Mouse (Mus musculus) embryonic facial prominence, embryonic 13.5 days (tissue): ENCODE results near the gene Qpctl. TPM values are rescaled to one million over a fixed set of nuclear protein-coding genes. Genes with fewer than 3 reads are reported as not detected.

Experiments used
- ATAC-seq: fragments of 200-750 bp; cut with Nextera tagmentation; 2 replicates; pipeline ENCODE4 v1.8.0; 2017; ENCODE audit warnings: low read depth; ENCODE audit not compliant: insufficient number of reproducible peaks, insufficient read depth, low FRiP score, low TSS enrichment
- H3K27ac ChIP-seq: fragments of 300-500 bp; sonication (generic); 2 replicates; pipeline ENCODE4 v1.5.1; 2015; ENCODE audit warnings: moderate library complexity, mild to moderate bottlenecking, inconsistent platforms
- H3K27me3 ChIP-seq: fragments of 300-500 bp; sonication (generic); 2 replicates; pipeline ENCODE4 v1.6.1; 2015; ENCODE audit warnings: mild to moderate bottlenecking, inconsistent platforms
- H3K36me3 ChIP-seq: fragments of 300-500 bp; sonication (generic); 2 replicates; pipeline ENCODE4 v1.6.1; 2015; ENCODE audit warnings: mild to moderate bottlenecking, inconsistent platforms
- H3K4me1 ChIP-seq: fragments of 300-500 bp; sonication (generic); 2 replicates; pipeline ENCODE4 v1.6.1; 2015; ENCODE audit warnings: inconsistent platforms
- H3K4me2 ChIP-seq: fragments of 300-500 bp; sonication (generic); 2 replicates; pipeline ENCODE4 v1.6.1; 2015; ENCODE audit warnings: moderate library complexity, mild to moderate bottlenecking, inconsistent platforms
- H3K4me3 ChIP-seq: fragments of 300-500 bp; sonication (generic); 2 replicates; pipeline ENCODE4 v1.5.1; 2015; ENCODE audit warnings: mild to moderate bottlenecking, inconsistent platforms
- H3K9ac ChIP-seq: fragments of 300-500 bp; sonication (generic); 2 replicates; pipeline ENCODE4 v1.6.1; 2015; ENCODE audit warnings: mild to moderate bottlenecking, inconsistent platforms
- H3K9me3 ChIP-seq: fragments of 300-500 bp; sonication (generic); 2 replicates; pipeline ENCODE4 v1.6.1; 2016; ENCODE audit warnings: inconsistent platforms
- WGBS: fragments of 180-500 bp; shearing (Covaris S2); methylation state at CpG from one replicate; pipeline ENCODE4 v1.1.7; 2015; ENCODE audit warnings: mixed read lengths; 5-methylcytosine and 5-hydroxymethylcytosine counted together
- polyA plus RNA-seq: library from polyadenylated mRNA; unstranded; fragments of >200 nt; fragmentation: Nextera tagmentation; extraction: Ambion mirVana; gene quantifications from 2 replicates; pipeline ENCODE4 v1.2.1, GENCODE M21; 2015

The Qpctl gene
- polyA plus RNA-seq, 1 experiment from 2014 or later: 15.2 TPM

- Histone ChIP-seq H3K27me3 (peaks cover 7% of the 10 kb centered on the region; the same call in 1 of the 2 replicates), H3K27ac (peak within 1 kb of the TSS; percentile 44; the same call in 1 of the 2 replicates), H3K9ac (peak within 1 kb of the TSS; percentile 85), H3K4me3 (peak within 1 kb of the TSS; percentile 72), H3K9me3 (no peaks in the 10 kb centered on the region; the same call in 1 of the 2 replicates), H3K36me3 (no peaks in the 10 kb centered on the region), H3K4me1 (peaks cover 23% of the 10 kb centered on the region), H3K4me2 (peak within 1 kb of the TSS; percentile 90)
- ATAC-seq: peak; percentile 95
- 2% methylated on average over 34 of the region's 34 CpGs for WGBS
These were observed 29.3 kb downstream of the Qpctl start, which contains the start of gene Fbxo46 for GRCm38 (mm10) chr7:19119631-19120429. TSS of gene Fbxo46 (plus strand) at chr7:19119859.

DNA sequence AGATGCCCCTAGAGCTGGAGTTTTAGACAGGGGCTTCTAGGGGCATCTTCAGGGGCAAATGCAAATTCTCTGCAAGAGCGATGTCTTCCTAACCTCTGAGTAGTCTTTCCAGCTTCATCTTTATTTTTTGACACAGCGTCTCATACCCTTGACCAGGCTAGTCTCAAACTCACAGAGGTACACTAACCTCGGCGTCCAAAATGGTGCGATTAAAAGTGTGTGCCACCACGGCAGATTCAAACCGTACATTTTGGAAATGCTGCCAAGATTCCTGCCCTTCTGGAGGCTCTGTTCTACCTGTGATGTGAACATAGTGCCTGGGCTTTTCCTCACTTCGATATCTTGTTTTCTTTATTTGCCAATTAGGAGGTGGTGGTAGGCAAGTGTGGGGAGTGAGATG lies 30.0 kb downstream of the Qpctl start:
- H3K9ac ChIP-seq: no peak overlapping the region
- 91% methylated on average over 8 of the region's 8 CpGs for WGBS
- no peak overlapping the region for H3K4me3 ChIP-seq
- no peak for ATAC-seq
- no peaks in the 10 kb centered on the region; the same call in 1 of the 2 replicates for H3K9me3 ChIP-seq
- H3K27ac ChIP-seq: no peak overlapping the region
- peaks cover 23% of the 10 kb centered on the region for H3K4me1 ChIP-seq
- no peak overlapping the region for H3K4me2 ChIP-seq
- H3K36me3 ChIP-seq: no peaks in the 10 kb centered on the region
- peaks cover 7% of the 10 kb centered on the region; the same call in 1 of the 2 replicates for H3K27me3 ChIP-seq

GRCm38 (mm10) chr7:19118028-19118771 lies 30.9 kb downstream of the Qpctl start, which contains the start of gene Gm4969:
TSS of gene Gm4969 (minus strand) at chr7:19118368.
- Histone ChIP-seq H3K4me3 (peak within 1 kb of the TSS; percentile 26), H3K27ac (no peak within 1 kb of the TSS), H3K36me3 (no peaks in the 10 kb centered on the region), H3K4me1 (peaks cover 23% of the 10 kb centered on the region), H3K9ac (no peak within 1 kb of the TSS), H3K27me3 (peaks cover 7% of the 10 kb centered on the region; the same call in 1 of the 2 replicates), H3K4me2 (peak within 1 kb of the TSS; percentile 51), H3K9me3 (no peaks in the 10 kb centered on the region; the same call in 1 of the 2 replicates)
- 21% methylated on average over 64 of the region's 64 CpGs for WGBS
- peak; percentile 18; the same call in 1 of the 2 replicates for ATAC-seq

GRCm38 (mm10) chr7:19109565-19109964 lies 39.5 kb downstream of the Qpctl start:
- Histone ChIP-seq H3K27me3 (no peaks in the 10 kb centered on the region), H3K4me2 (no peak overlapping the region), H3K36me3 (no peaks in the 10 kb centered on the region), H3K9ac (no peak overlapping the region), H3K4me3 (no peak overlapping the region), H3K27ac (no peak overlapping the region), H3K9me3 (no peaks in the 10 kb centered on the region), H3K4me1 (no peaks in the 10 kb centered on the region)
- 76% methylated on average over 1 of the region's 1 CpGs for WGBS
- ATAC-seq: no peak

DNA sequence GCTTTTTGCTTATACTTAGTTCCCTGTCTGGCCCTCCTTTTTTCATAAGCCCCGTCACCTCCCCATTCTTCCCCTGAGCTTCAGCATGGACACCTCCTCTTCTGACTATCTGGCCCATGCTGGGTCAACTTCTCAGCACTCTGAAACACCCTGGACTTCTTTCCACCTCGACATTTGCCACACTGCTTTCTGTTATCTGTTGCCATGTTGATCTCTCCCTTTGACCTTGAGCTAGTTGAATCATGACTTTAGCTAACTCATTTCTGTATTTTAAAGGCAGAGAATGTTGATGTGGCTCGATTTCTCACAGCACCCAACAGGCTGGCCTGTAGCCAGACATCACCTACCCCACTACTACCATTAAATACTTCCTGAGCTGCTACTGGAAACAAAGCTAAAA lies 41.7 kb downstream of the Qpctl start:
- Histone ChIP-seq H3K4me2 (no peak overlapping the region), H3K27ac (no peak overlapping the region), H3K9ac (no peak overlapping the region), H3K4me1 (no peaks in the 10 kb centered on the region), H3K27me3 (no peaks in the 10 kb centered on the region), H3K36me3 (peaks cover 6% of the 10 kb centered on the region; the same call in 1 of the 2 replicates), H3K9me3 (peaks cover 8% of the 10 kb centered on the region; the same call in 1 of the 2 replicates), H3K4me3 (no peak overlapping the region)
- ATAC-seq: no peak
- WGBS: 65% methylated on average over 3 of the region's 3 CpGs

DNA sequence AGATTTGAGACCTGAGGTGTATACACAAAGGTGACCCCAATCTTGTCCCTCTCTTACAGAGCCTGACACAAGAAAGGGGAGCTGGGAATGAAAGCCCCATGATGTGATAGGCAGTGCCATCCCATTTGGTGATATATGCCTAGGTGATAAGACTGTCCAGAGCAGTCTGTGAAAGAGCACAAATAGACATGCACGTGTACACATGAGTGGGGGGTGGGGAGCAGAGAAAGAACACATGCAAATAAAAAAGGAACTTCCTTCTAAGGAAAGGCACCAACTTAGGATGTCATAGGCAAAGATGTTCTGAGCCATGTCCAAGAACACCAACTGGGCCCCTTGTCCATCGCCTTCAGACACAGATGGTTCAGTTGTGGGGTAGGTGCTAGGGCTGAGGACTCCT lies 44.6 kb downstream of the Qpctl start:
- H3K27ac ChIP-seq: no peak overlapping the region
- ATAC-seq: no peak
- peaks cover 8% of the 10 kb centered on the region; the same call in 1 of the 2 replicates for H3K9me3 ChIP-seq
- no peak overlapping the region for H3K9ac ChIP-seq
- no peak overlapping the region for H3K4me3 ChIP-seq
- no peak overlapping the region for H3K4me2 ChIP-seq
- WGBS: 73% methylated on average over 2 of the region's 2 CpGs
- no peaks in the 10 kb centered on the region for H3K27me3 ChIP-seq
- H3K36me3 ChIP-seq: peaks cover 9% of the 10 kb centered on the region; the same call in 1 of the 2 replicates
- no peaks in the 10 kb centered on the region for H3K4me1 ChIP-seq

DNA sequence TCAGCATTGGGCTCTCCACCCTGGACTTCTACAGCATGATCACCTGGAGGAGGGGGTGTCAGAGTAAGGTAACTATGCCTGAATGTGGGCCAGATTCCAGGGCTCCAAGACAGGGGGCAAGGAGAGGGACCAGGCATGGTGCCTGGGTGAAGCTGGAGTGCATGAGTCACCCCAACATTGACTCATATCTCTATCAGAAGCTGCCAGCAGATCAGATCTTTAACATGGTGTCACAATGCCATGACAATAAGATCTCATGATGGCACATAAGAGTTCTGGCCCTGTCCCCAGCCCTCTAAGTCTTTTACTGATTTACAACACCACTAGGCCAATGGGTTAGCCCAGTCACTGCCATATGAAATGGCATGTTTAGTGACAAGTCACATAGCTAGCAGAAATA lies 45.4 kb downstream of the Qpctl start:
- no peak overlapping the region for H3K27ac ChIP-seq
- no peak overlapping the region for H3K4me2 ChIP-seq
- no peak for ATAC-seq
- peaks cover 9% of the 10 kb centered on the region; the same call in 1 of the 2 replicates for H3K36me3 ChIP-seq
- no peaks in the 10 kb centered on the region for H3K27me3 ChIP-seq
- H3K9me3 ChIP-seq: peaks cover 8% of the 10 kb centered on the region; the same call in 1 of the 2 replicates
- no peaks in the 10 kb centered on the region for H3K4me1 ChIP-seq
- no peak overlapping the region for H3K4me3 ChIP-seq
- H3K9ac ChIP-seq: no peak overlapping the region

GRCm38 (mm10) chr7:19100290-19100689 lies 48.8 kb downstream of the Qpctl start:
- no peak for ATAC-seq
- peaks cover 21% of the 10 kb centered on the region for H3K36me3 ChIP-seq
- no peak overlapping the region for H3K9ac ChIP-seq
- no peak overlapping the region for H3K27ac ChIP-seq
- H3K4me3 ChIP-seq: no peak overlapping the region
- peaks cover 24% of the 10 kb centered on the region for H3K4me1 ChIP-seq
- no peaks in the 10 kb centered on the region for H3K27me3 ChIP-seq
- H3K4me2 ChIP-seq: no peak overlapping the region
- WGBS: 86% methylated on average over 1 of the region's 1 CpGs
- peaks cover 8% of the 10 kb centered on the region; the same call in 1 of the 2 replicates for H3K9me3 ChIP-seq

GRCm38 (mm10) chr7:19098811-19099210 lies 50.3 kb downstream of the Qpctl start:
- H3K27ac ChIP-seq: peak overlapping the region; percentile 16; the same call in 1 of the 2 replicates
- no peaks in the 10 kb centered on the region for H3K27me3 ChIP-seq
- no peak overlapping the region for H3K4me3 ChIP-seq
- peaks cover 8% of the 10 kb centered on the region; the same call in 1 of the 2 replicates for H3K9me3 ChIP-seq
- H3K36me3 ChIP-seq: peaks cover 21% of the 10 kb centered on the region
- H3K4me1 ChIP-seq: peaks cover 24% of the 10 kb centered on the region
- no peak overlapping the region for H3K4me2 ChIP-seq
- H3K9ac ChIP-seq: no peak overlapping the region
- WGBS: 64% methylated on average over 7 of the region's 7 CpGs
- no peak for ATAC-seq

DNA sequence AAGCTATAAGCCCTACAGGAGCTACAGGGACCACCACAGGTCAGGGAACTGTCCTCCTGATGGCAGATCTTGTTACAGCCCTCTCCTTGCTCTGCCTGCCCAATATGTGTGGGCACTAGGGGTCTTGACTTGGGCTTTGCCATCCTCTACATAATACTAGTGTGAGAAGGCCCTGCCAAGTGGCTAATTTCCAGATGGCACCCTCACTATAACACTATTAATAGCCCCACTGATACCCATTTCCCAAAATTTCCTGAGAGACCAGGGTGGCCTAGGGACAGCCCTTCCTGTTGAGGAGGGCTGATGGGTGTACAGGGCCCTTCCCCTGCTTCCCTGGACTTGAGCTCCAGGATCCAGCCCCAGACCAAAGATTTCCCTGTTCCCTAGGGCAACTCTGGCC lies 51.2 kb downstream of the Qpctl start:
- no peak overlapping the region for H3K9ac ChIP-seq
- no peak overlapping the region for H3K27ac ChIP-seq
- peaks cover 3% of the 10 kb centered on the region; the same call in 1 of the 2 replicates for H3K9me3 ChIP-seq
- H3K4me2 ChIP-seq: no peak overlapping the region
- ATAC-seq: no peak
- peaks cover 19% of the 10 kb centered on the region for H3K36me3 ChIP-seq
- peaks cover 32% of the 10 kb centered on the region for H3K4me1 ChIP-seq
- no peaks in the 10 kb centered on the region for H3K27me3 ChIP-seq
- no peak overlapping the region; the same call in 1 of the 2 replicates for H3K4me3 ChIP-seq

DNA sequence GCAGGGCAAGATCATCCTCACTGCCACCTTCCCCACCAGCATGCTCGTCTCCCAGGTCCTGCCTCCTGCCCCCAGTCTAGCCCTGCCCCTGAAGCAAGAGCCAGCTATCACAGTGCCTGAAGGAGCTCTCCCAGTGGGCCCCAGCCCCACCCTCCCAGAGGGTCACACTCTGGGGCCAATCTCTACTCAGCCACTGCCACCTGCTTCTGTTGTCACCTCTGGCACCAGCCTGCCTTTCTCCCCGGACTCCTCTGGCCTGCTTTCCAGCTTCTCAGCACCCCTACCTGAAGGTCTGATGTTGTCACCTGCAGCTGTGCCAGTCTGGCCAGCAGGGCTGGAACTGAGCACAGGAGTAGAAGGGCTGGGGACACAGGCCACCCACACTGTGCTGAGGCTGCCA lies 51.9 kb downstream of the Qpctl start:
- Histone ChIP-seq H3K27me3 (no peaks in the 10 kb centered on the region), H3K9ac (peak overlapping the region; percentile 98; the same call in 1 of the 2 replicates), H3K4me1 (peaks cover 39% of the 10 kb centered on the region), H3K36me3 (peaks cover 13% of the 10 kb centered on the region), H3K4me3 (no peak overlapping the region; the same call in 1 of the 2 replicates), H3K4me2 (peak overlapping the region; percentile 91; the same call in 1 of the 2 replicates), H3K9me3 (no peaks in the 10 kb centered on the region), H3K27ac (no peak overlapping the region; the same call in 1 of the 2 replicates)
- no peak for ATAC-seq
- 35% methylated on average over 2 of the region's 2 CpGs for WGBS
